Mouse (Mus musculus) bone marrow macrophage, adult 2 months (primary cell): ENCODE measurements at regions not wholly inside any gene's neighbourhood (a gene's known extent, or its start where the extent isn't known, plus 50 kb on each side); places are given as distances from the start of the nearest gene placed in this dataset.

Experiments
- CTCF ChIP-seq: IDR thresholded peaks from 2 replicates; pipeline ENCODE4 v1.5.1; 2012; ENCODE audit warnings: low read depth, mild to moderate bottlenecking, low read length, moderate library complexity
- POLR2A ChIP-seq: IDR thresholded peaks from 2 replicates; pipeline ENCODE4 v1.6.1; 2012; ENCODE audit warnings: mild to moderate bottlenecking, low read depth, low read length, borderline replicate concordance

- TF ChIP-seq CTCF (no peak), POLR2A (no peak)
Observed at GRCm38 (mm10) chr12:70619436-70619835, 166.5 kb downstream of the Tmx1 start.
